Mouse (Mus musculus): ENCODE measurements around the gene Unk.

Gene Unk

DNA sequence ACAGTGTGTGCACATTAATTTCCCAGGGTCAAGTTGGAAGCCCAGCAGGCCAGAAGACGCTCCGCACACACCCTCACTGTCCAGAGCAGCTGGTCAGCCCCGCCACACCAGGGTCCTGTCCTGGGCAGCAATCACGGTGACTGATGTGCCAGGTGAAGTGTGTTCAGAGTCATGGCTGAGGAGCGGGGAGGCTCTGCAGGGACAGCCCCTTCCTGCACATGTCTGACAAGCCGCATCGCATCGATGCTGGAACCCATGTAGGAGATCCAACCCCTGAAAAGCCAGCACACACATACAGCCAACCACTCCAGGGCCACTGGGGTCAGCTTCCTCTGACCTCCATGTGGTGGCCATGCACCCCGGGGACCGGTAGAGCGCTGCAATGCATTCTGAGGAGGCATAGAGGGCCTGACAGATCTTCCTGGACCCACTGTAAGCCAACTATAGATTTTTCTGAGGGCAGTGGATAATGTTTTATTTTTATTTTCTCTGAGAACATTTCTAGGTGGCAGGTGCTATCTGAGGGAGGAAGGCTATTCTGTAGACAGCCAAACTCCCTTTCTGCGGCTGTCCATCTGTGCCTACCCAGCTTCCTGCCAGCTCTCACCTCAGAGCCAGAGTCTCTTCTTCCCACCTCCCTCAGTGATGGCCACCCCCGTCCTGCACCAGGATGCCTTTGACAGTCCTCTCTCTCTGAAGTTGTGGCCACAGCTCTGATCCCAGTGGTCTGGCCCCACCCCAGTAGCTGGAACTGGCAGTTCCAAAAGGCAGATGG lies 31.7 kb downstream of the Unk start:
- in situ Hi-C loops (cut with MboI) = no loop called here

DNA sequence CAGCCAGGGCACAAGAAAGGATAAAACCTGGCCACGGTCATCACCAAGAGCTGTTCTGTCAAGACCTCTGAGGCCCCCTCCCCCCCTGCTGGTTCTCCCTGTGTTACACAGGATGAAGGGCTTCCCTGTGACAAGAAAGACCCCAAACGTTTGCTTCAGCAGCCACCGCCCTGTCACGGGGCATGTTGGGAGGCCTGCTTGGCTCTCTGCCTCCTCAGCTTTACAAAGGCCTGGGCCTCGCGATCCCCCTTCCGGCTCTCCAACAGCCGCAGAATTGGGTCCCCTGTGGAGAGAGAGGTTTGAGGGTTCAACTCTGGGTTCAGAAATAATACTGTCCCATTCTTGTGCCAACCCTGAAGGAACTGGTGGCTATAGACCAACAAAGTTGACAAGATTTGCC lies 32.4 kb downstream of the Unk start:
- in situ Hi-C loops (cut with MboI) = no loop called here

DNA sequence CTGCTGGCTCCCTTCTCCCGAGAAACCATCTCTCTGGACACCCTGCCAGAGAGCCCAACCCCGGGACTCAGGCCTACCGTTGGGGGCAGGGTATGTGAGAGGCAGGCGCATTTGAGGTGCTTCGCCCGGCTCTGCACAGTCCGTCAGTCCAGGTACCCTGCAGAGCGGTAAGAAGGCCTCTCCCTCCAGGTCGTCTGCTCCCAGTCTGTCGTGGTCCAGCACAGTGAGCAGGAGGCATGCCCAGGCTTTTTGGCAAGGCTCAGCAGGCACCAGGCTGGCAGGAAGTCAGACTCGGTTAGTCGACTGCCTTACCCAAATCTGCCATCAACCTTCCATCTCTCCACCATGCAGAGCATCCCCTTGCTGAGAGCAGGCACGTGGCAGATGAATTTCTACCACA lies 33.4 kb downstream of the Unk start:
- in situ Hi-C loops (cut with MboI) = no loop called here

DNA sequence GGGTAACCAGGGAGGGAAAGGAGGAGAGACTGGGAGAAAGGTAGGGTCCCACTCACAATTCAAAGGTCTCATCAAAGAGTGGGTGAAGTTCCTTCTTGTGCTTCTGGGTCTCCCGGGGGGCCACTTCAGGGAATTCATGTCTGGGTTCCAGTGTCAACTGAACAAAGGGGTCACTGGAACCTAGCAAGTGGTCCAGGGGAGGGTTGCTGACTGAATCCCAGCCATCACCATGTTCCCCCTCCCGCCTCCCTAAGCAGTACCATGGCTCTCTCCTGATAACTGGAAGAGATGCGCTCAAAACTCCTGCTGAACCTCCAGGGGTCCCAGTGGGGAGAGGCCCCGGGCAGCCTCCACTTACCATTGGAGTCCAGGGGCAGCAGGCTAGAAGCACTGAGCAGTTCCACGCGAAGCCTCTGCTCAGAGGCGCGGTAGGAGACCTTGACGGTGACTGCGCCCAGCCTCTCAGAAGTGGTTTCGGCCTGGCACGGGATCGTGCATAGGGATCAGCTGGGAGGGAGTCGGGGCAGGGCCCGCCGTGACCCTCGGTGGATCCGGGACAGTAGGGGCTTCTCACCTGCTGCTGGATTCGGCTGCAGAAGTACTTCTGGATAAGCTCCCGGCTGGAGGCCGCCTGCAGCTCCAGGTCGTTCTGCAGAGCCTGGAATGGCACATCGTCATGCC lies 34.2 kb downstream of the Unk start:
- in situ Hi-C loops (cut with MboI) = no loop called here

DNA sequence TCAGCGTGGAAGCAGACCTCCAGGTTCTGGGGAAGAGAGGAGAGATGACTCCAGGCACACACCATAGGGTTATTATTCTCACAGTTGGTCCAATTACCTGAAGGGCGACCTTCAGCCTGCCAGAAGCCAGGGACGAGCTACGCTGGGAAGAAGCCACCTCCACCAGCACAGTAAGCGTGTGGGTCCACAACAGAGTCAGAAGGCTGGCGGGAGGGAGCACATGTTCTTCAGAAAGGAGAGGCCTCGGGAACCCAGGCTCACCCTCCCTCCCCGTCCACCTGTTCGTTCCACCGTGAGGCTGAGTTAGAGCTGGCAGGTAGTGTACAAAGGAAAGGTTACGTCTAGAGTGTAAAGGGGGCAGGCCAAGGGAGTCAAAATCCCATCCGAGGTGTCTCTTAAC lies 35.2 kb downstream of the Unk start:
- in situ Hi-C loops (cut with MboI) = no loop called here

DNA sequence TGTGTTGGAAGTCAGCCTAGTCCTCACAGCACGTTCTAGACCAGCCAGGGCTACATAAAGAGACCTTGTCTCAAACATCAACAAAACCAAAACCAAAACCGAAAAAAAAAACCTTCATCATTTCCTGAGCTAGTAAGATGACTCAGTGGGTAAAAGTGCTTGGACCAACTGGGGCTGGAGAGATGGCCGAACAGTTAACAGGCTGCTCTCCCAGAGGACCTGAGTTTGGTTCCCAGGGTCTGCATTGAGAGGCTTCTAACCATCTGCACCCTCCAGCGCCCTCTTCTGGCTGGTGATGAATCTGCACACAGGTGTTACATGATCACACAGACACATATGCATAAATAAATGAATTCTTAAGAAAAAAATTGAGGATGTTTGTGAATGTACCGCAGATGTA lies 41.4 kb downstream of the Unk start:
- in situ Hi-C loops (cut with MboI) = no loop called here

DNA sequence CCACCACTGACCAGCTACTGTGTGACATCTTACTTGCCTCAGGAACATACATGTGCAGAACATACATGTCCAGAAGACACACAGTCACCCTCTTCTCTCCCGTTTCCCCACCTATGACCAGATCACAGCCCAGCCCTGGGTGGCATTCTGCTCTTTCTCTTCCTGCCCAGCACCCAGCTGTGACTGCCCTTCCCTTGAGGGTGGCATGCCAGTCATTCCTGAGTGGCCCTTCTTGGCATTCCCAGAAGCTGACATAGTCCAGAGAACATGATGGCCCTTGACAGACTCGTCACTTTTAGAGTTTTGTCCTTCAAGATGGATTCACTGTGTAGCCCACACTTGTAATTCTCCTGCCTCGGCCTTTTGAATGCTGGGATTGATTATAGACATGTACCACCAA lies 42.5 kb downstream of the Unk start:
- in situ Hi-C loops (cut with MboI) = no loop called here

DNA sequence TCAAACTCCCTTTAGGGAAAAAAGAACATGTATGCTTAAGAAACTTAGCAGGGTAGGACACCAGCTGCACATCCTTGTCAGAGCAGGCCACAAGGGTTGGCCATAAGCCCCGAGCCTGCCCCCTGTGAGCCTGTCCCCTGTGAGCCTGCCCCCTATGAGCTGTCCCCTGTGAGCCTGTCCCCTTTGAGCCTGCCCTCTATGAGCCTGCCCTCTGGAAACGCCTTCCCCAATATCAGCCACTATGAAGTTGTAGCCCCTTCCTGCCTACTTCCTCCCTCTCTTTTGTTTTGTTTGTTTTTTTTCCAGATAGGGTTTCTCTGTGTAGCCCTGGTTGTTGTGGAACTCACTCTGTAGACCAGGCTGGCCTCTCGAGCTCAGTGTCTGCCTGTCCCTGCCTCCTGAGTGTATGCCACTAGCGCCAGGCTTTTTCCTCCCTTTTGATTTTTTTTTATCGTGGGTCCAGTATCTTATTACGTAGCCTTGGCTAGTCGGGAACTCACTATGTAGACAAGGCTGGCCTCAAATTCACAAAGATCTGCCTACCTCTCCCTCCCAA lies 44.4 kb downstream of the Unk start:
- in situ Hi-C loops (cut with MboI) = no loop called here

DNA sequence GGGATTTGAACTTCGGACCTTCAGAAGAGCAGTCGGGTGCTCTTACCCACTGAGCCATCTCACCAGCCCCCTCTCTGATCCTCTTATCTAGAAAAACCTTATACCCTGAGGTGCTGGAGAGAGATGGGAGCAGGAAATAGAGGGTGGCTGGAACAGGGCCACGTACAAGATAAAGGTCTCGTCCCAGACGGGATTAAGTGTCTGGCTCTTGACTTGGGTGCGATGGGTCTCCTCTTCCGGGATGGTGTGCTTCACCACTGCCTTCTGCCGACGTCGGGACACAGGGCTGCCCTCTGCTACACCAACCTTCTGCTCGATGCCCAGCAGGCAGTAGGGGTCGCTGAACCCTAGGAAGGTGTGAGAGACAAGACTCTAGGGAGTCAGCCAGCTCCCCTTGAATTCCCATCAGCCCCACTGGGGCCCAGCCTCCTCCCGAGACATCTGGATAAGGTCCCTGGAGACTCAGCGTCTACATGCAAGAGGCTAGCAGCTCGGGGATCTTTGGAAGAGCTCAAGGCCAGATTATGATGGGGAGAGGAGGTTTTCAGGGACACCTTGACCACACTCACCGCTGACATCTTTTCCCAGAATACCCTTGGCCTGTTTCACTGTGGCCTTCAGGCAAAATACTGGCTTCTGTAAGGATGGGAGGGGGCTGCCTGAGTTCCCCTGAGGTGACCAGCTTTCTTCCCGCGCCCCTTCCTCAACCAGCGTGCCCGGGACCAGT lies 45.6 kb downstream of the Unk start:
- in situ Hi-C loops (cut with MboI) = no loop called here

DNA sequence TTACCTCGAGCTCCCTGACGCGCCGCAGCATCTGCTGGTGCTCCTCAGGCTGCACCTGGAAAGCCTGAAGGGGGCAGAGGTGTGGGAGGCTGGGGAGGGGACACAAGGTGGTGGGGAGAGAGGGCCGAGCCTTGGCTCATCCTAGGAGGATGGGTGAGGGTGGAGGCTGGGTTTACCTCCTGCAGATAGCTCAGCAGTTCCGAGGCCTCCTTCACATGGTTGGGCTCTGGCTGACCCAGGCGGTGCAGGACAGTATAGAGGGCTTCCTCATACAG lies 46.1 kb downstream of the Unk start:
- in situ Hi-C loops (cut with MboI) = no loop called here

DNA sequence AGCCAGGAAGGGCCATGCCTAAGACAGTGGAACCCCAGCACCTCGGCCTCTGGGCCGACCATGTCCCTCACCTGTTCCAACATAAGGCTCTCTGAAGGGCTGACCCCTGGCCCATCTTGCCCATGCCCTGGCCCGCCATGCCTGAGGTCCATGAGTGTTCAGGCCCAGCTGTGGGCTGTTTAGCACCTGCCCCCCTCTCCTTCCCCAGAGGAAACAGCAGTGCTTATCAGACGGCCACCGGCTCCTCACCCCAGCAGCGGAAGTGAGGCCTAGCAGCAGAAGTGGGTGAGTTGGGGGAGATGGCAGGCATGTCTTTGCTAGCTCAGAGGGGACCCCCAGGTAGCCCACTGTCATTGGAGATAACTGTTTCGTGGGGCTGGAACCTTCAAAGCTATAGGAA lies 46.7 kb downstream of the Unk start:
- in situ Hi-C loops (cut with MboI) = no loop called here

DNA sequence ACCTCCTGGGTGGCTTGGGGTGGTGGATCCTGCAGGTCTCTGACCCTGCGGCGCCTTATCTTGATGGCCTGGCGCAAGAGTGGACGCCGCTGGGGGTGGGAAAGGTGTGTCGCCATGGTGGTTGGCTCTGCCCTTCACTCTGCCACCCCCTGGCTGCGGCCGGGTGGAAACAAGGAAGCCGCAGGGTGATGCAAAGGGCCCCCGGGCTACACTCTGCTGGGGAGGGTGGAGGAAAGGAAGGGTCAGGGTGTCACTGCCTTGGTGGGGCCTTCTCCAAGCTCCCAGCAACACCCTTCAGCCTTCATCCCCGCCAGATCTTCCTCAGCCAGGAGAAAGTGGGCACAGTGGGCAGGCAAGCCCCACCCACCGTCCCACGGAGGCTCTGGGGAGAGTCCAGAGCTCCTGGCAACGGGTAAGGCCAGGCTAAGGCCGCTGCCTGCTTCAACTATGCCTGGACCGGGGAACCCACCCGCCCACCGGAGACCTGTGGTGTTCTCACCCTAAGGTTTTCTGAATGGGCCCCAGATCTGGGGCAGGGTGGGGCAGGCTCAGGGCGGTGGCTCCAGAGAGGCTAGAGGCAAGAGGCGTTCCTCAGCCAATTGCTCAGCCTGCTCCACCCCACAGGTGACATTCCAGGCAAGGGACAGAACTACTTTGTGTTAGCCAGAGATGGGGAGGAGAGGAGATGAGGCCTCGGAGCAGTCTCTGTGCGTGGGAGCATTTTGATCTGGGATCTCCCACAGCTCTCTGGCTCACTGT lies 47.5 kb downstream of the Unk start, which contains the start of gene Unc13d:
TSS of gene Unc13d (minus strand) at position 516 of the 759 bp plus-strand sequence.
- in situ Hi-C loops (cut with MboI) = no loop called here

DNA sequence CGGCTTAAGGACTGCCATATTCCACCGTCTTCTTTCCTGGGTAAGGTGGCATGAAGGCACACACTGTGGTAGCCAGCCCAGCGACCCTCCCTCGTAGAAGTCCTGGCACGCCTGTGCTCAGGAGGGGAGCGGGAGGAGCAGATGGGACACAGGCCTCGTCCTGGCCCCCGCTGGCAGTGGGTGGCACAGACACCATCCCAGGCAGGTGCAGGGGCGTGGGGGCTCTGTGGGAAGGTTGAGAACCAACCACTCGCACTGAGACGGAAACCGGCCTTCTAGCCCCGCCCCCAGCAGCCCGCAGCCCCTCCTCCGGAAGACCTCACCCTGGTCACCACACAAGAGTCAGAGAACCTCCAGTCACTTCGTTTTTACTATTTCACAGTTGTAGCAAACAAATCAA lies 48.1 kb downstream of the Unk start:
- in situ Hi-C loops (cut with MboI) = no loop called here

DNA sequence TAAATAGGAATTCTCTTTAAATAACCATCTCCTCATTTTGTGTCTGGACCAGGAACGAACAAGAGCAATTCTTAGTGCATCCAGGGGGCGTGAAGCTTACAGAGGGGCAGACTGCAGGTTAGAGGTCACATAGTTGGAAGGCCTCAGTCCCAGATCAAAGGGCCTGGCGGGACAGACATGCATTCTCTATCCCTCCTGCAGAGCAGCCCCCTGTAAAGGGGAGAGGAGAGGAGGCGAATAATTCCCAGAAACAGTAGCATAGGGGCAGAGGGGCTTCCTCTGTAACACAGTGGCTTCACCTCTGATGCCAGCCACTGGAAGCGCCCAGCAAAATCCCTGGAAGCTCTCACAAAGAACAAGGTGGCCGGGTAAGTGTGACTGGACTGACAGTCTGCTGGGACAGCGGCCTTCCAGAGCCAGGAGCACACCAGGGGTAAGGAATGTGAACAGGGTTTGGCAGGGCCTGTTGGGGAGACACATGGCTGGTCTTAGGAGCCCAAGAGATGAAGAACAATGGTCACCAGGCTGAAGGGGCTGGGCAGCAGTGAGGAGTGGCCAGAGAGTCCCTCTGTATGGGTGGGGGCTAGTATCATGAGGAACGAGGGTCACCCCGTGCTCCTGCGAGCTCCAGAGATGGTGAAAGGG lies 48.7 kb downstream of the Unk start:
- in situ Hi-C loops (cut with MboI) = no loop called here

DNA sequence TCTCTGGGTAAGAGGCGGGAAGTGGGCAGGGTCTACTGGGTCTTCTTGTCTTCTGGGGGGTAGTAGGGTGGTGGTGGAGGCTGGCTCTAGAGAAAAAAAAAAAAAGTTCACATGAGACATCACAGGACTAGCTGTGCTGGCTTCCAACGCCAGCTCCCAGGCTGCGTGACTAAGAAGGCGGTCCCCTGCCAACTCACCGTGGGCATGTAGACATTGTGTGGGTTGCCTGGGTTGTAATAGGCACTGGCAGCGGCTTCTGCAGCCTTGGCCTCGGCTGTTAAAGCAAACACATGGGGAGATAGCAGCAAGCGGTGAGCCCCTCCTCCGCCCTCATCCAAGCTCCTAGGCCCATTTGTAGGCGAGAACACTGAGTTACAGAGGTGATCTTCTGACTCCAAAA lies 49.4 kb downstream of the Unk start:
- in situ Hi-C loops (cut with MboI) = no loop called here

DNA sequence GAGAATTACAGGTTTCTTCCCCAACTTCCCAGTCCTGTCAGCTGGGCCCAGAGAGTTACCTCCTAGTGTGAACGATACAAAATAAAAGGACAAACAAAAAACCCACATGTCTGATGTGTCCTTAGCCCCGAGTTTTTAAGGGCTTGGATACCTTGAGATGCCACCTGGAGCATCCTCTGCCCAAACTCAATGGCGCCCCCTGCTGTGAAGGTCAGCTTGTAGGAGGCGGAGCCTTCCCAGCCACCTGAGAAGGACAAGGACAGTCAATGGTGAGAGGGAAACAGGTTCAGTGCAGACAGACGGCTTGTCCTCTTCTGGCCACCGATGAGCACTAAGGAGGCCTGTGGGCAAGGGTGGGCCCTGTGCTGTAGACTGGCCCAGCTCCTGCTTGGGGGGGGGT lies 51.0 kb downstream of the Unk start:
- in situ Hi-C loops (cut with MboI) = no loop called here

DNA sequence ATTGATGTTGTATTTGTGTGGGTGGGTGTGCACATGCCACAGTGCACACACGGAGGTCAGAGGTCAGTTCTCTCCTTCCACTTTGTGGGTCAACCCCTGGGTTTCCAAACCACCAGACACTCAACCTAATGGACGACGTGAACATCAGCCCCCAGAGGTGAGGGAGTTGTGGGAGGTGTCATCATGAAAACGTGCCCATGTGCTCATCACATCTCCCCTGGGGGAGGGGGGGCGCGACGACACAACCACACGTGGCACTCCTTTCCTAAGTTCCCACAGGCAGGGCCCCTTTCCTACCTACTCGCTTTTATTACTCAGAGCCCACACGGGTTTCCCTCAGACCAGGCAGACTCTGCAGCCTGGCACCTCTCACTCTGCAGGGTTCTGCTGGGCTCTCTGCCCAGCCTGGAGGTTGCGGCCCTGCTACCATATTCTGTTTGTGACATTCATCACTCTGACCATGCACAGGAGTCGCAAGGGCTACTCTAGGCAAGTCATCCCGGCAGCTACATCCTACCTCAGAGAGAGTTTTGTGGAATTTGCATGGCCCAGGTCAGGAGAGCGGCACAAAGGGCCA lies 53.1 kb downstream of the Unk start:
- in situ Hi-C loops (cut with MboI) = no loop called here

DNA sequence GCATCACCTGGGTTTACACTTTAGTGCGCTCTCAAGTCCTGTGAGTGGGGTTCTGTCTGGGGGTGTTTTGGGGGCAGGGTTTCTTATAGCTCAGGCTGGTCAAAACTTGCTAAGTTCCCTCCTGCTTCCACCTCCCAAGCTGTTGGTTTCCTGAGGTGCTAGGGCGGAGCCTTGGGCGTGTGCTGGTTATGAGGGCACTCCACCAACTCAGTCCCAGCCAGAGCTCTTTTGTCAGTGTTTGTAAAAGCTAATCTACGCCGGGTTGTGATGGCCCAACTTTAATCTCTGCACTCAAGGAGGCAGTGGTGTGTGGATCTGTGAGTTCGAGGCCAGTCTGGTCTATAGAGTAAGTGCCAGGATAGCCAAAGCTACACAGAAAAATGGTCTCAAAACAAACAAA lies 54.0 kb downstream of the Unk start:
- in situ Hi-C loops (cut with MboI) = no loop called here

DNA sequence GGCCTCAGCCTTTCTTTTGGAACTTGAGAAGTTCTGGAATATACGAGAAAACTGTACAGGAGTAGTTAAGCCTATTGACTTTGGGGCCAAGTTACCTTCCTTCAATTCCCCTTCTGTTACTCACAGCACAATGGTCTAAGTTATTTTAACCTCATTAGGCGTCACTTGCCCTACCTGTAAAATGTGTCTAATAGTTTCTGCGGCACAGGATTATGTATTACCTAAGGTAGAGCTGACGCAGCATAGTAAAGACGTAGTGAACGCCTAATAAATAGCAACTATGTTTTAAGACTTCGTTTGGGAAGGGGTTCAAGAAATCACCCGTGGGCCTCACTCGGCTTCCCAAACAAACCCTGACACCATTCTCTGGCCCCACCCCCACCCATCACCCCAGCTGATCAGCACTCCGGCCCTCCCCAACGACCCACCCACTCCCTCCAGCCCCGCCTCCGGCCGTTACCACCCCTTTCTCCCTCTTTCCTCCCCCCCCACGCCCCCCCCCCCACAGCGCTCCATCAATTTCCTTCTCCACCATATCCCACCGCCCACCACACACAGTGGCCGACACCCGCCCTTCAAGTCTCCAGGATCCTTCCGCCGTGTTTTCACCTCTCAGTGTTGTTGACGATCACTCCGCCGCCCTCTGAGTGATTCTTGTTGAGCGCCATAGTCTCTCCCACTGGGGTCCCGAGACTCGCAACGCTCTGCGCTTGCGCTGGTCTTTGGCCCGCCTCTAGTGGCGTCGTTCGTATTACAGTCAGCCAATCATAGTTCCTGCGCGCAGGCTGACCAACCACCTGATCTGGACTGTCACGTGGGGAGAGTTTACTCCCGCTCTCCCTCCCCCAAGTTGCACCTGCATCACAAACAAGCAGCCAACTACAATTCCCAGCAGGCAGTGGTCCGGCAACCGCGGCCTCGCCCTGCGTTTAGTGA lies 56.4 kb downstream of the Unk start, which contains the start of gene Wbp2:
TSS of gene Wbp2 (minus strand) at position 738 of the 936 bp plus-strand sequence.
- in situ Hi-C loops (cut with MboI) = no loop called here
